Mouse (Mus musculus): Measurements from ENCODE around the gene Elof1. TPM values are rescaled to one million over a fixed set of nuclear protein-coding genes. Genes with fewer than 3 reads are reported as not detected.

The Elof1 gene
- polyA plus RNA-seq, 1 experiment = 176 TPM

- DNase-seq = no peak
- Histone ChIP-seq H3K4me3 (replicated peaks; ENCODE audit: extremely low read depth, low read depth, low read length) (no peak overlapping the region), H3K4me1 (ENCODE audit: control insufficient read depth, insufficient read depth, low read length) (no peaks in the 10 kb centered on the region)
- TF ChIP-seq POLR2A (IDR thresholded peaks at IDR 0.05; ENCODE audit: borderline replicate concordance, extremely low read depth, low read depth, low read length) = no peak
- no peak for TF ChIP-seq CTCF (IDR thresholded peaks at IDR 0.05; ENCODE audit: insufficient read depth, low read length)
- 88% methylated on average over 9 of the region's 9 CpGs for WGBS
Observed at GRCm38 (mm10) chr9:22108194-22108593, 8.8 kb downstream of the Elof1 start.

GRCm38 (mm10) chr9:22099922-22100321, 17.1 kb downstream of the Elof1 start:
- no peak for DNase-seq
- no peak overlapping the region for H3K4me3 ChIP-seq (replicated peaks; ENCODE audit: extremely low read depth, low read depth, low read length)
- TF ChIP-seq CTCF (IDR thresholded peaks at IDR 0.05; ENCODE audit: insufficient read depth, low read length) = no peak
- TF ChIP-seq POLR2A (IDR thresholded peaks at IDR 0.05; ENCODE audit: borderline replicate concordance, extremely low read depth, low read depth, low read length) = no peak
- 5% methylated on average over 18 of the region's 18 CpGs for WGBS
- H3K4me1 ChIP-seq (ENCODE audit: control insufficient read depth, insufficient read depth, low read length) = peaks cover 2% of the 10 kb centered on the region; the same call in 1 of the 2 replicates

- no peak for TF ChIP-seq CTCF (IDR thresholded peaks at IDR 0.05; ENCODE audit: insufficient read depth, low read length)
- TF ChIP-seq POLR2A (IDR thresholded peaks at IDR 0.05; ENCODE audit: borderline replicate concordance, extremely low read depth, low read depth, low read length) = no peak
- 5% methylated on average over 14 of the region's 14 CpGs for WGBS
- Histone ChIP-seq H3K4me3 (replicated peaks; ENCODE audit: extremely low read depth, low read depth, low read length) (no peak within 1 kb of the TSS), H3K4me1 (ENCODE audit: control insufficient read depth, insufficient read depth, low read length) (peaks cover 2% of the 10 kb centered on the region; the same call in 1 of the 2 replicates)
- no peak for DNase-seq
Observed at GRCm38 (mm10) chr9:22098993-22099696, 17.8 kb downstream of the Elof1 start, which contains the start of gene Cnn1. Gene Cnn1, plus strand, starts transcription at chr9:22099216.

- peak; percentile 78 for DNase-seq
- WGBS = under 1% methylated on average over 24 of the region's 24 CpGs
- Histone ChIP-seq H3K4me3 (replicated peaks; ENCODE audit: extremely low read depth, low read depth, low read length) (peak overlapping the region; percentile 32), H3K4me1 (ENCODE audit: control insufficient read depth, insufficient read depth, low read length) (peaks cover 2% of the 10 kb centered on the region; the same call in 1 of the 2 replicates)
- peak; percentile 65 for TF ChIP-seq CTCF (IDR thresholded peaks at IDR 0.05; ENCODE audit: insufficient read depth, low read length)
- no peak for TF ChIP-seq POLR2A (IDR thresholded peaks at IDR 0.05; ENCODE audit: borderline replicate concordance, extremely low read depth, low read depth, low read length)
Observed at GRCm38 (mm10) chr9:22095854-22096307, 21.1 kb downstream of the Elof1 start.

GRCm38 (mm10) chr9:22092746-22093145, 24.2 kb downstream of the Elof1 start:
- TF ChIP-seq POLR2A (IDR thresholded peaks at IDR 0.05; ENCODE audit: borderline replicate concordance, extremely low read depth, low read depth, low read length) (no peak), CTCF (IDR thresholded peaks at IDR 0.05; ENCODE audit: insufficient read depth, low read length) (no peak)
- no peak for DNase-seq
- Histone ChIP-seq H3K4me3 (replicated peaks; ENCODE audit: extremely low read depth, low read depth, low read length) (no peak overlapping the region), H3K4me1 (ENCODE audit: control insufficient read depth, insufficient read depth, low read length) (peaks cover 2% of the 10 kb centered on the region; the same call in 1 of the 2 replicates)
- WGBS = 73% methylated on average over 6 of the region's 6 CpGs

DNA sequence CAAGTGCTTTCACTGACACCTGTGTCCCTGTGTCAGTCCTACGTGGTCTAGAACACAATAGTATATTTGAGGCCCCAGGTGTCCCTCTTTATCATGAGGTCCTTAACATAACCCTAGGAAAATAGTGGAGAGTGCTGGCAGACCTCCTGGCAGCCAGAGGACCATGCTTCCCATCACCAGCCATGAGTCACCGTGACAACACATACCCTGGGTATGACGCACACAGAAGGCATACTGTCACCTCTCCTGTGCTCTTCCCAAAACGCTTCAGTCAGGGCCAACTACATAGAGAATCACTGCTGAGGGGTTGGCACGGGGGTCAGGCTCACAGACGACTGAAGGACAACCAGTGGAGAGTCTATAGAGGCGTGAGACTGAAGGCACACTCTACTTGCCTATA, 27.0 kb downstream of the Elof1 start:
- DNase-seq = no peak
- Histone ChIP-seq H3K4me1 (ENCODE audit: control insufficient read depth, insufficient read depth, low read length) (no peaks in the 10 kb centered on the region), H3K4me3 (replicated peaks; ENCODE audit: extremely low read depth, low read depth, low read length) (no peak overlapping the region)
- WGBS = 72% methylated on average over 7 of the region's 7 CpGs
- no peak for TF ChIP-seq POLR2A (IDR thresholded peaks at IDR 0.05; ENCODE audit: borderline replicate concordance, extremely low read depth, low read depth, low read length)
- TF ChIP-seq CTCF (IDR thresholded peaks at IDR 0.05; ENCODE audit: insufficient read depth, low read length) = no peak

GRCm38 (mm10) chr9:22089281-22089680, 27.7 kb downstream of the Elof1 start:
- no peak for DNase-seq
- WGBS = 96% methylated on average over 7 of the region's 7 CpGs
- no peak for TF ChIP-seq CTCF (IDR thresholded peaks at IDR 0.05; ENCODE audit: insufficient read depth, low read length)
- TF ChIP-seq POLR2A (IDR thresholded peaks at IDR 0.05; ENCODE audit: borderline replicate concordance, extremely low read depth, low read depth, low read length) = no peak
- no peak overlapping the region for H3K4me3 ChIP-seq (replicated peaks; ENCODE audit: extremely low read depth, low read depth, low read length)
- H3K4me1 ChIP-seq (ENCODE audit: control insufficient read depth, insufficient read depth, low read length) = peaks cover 2% of the 10 kb centered on the region; the same call in 1 of the 2 replicates

DNA sequence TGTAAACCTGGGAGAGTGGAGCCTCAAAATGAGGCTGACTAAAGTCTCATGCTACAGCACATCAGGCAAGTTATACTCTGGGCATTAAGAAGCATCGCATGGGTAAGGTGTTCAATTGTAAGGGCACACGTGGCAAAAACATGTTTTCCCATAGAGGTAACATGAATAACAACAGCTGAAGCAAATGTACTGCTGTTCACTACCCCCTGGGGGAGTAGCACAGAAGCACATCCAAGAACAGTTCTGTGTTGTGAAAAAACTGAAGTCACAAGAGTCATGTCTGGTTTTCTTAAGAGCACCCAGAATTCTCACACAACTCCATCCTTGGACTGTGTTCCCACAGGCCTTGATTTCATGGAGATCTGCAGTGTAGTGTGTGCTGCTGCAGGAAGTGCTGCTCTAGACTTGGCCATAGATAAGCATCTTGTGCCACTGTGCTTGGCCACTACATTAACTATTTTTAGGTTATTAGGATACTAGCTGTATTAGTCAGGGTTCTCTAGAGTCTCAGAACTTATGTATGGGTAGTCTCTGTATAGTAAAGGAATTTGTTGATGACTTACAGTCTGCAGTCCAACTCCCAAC, 29.8 kb downstream of the Elof1 start:
- no peak for DNase-seq
- Histone ChIP-seq H3K4me3 (replicated peaks; ENCODE audit: extremely low read depth, low read depth, low read length) (no peak overlapping the region), H3K4me1 (ENCODE audit: control insufficient read depth, insufficient read depth, low read length) (peaks cover 2% of the 10 kb centered on the region; the same call in 1 of the 2 replicates)
- no peak for TF ChIP-seq CTCF (IDR thresholded peaks at IDR 0.05; ENCODE audit: insufficient read depth, low read length)
- TF ChIP-seq POLR2A (IDR thresholded peaks at IDR 0.05; ENCODE audit: borderline replicate concordance, extremely low read depth, low read depth, low read length) = no peak
- WGBS = 83% methylated on average over 2 of the region's 2 CpGs

- H3K4me1 ChIP-seq (ENCODE audit: control insufficient read depth, insufficient read depth, low read length) = peaks cover 2% of the 10 kb centered on the region; the same call in 1 of the 2 replicates
- TF ChIP-seq CTCF (IDR thresholded peaks at IDR 0.05; ENCODE audit: insufficient read depth, low read length) (no peak), POLR2A (IDR thresholded peaks at IDR 0.05; ENCODE audit: borderline replicate concordance, extremely low read depth, low read depth, low read length) (no peak)
- no peak for DNase-seq
- 50% methylated on average over 6 of the region's 6 CpGs for WGBS
- H3K4me3 ChIP-seq (replicated peaks; ENCODE audit: extremely low read depth, low read depth, low read length) = peak overlapping the region; percentile 72
Observed at GRCm38 (mm10) chr9:22086012-22086411, 31.0 kb downstream of the Elof1 start.

Measured in lung, adult 2 months (tissue).